Mouse (Mus musculus) MEL (cell line): ENCODE data around the gene Zfpl1. TPM values are rescaled to one million over a fixed set of nuclear protein-coding genes. Genes with fewer than 3 reads are reported as not detected.

ENCODE experiments used
- DNase-seq: peaks from one replicate; pipeline ENCODE4 v3.0.0; 2011; ENCODE audit warnings: low read depth, low spot score
- H3K27ac ChIP-seq: 2 replicates; pipeline ENCODE4 v1.5.1; 2012; ENCODE audit warnings: low read depth, mild to moderate bottlenecking, control low read depth, low read length, moderate library complexity; ENCODE audit not compliant: control insufficient read depth
- H3K27me3 ChIP-seq, 2 experiments: fragments of 150-350 bp in 1 of 2; sonication (generic) in 1 of 2; 2 replicates each; pipeline ENCODE4 v1.6.1; 2012; ENCODE audit warnings: low read length in 2 of 2, mild to moderate bottlenecking in 2 of 2, improper control_type of control experiment in 1 of 2, moderate library complexity in 1 of 2; ENCODE audit not compliant: insufficient read depth in 2 of 2, control insufficient read depth in 1 of 2
- H3K36me3 ChIP-seq, 2 experiments: 2 replicates each; pipeline ENCODE4 v1.6.1; 2012 to 2014; ENCODE audit warnings: low read length in 2 of 2, improper control_type of control experiment in 1 of 2, inconsistent platforms in 1 of 2, mild to moderate bottlenecking in 1 of 2; ENCODE audit not compliant: insufficient read depth in 2 of 2, control insufficient read depth in 1 of 2
- H3K4me1 ChIP-seq, 2 experiments: fragments of 150-350 bp in 1 of 2; sonication (generic) in 1 of 2; 2 replicates each; pipeline ENCODE4 v1.6.1; 2012; ENCODE audit warnings: low read length in 2 of 2, improper control_type of control experiment in 1 of 2, mild to moderate bottlenecking in 1 of 2; ENCODE audit not compliant: insufficient read depth in 2 of 2, control insufficient read depth in 1 of 2
- H3K4me3 ChIP-seq, 2 experiments: fragments of 150-350 bp in 1 of 2; sonication (generic) in 1 of 2; 2 replicates each; pipeline ENCODE4 v1.5.1; 2012; ENCODE audit warnings: low read depth in 2 of 2, low read length in 2 of 2, mild to moderate bottlenecking in 2 of 2, moderate library complexity in 2 of 2, control low read depth in 1 of 2, improper control_type of control experiment in 1 of 2; ENCODE audit not compliant: control insufficient read depth in 1 of 2, insufficient read depth in 1 of 2
- H3K79me2 ChIP-seq: 2 replicates; pipeline ENCODE4 v1.6.1; 2012; ENCODE audit warnings: mild to moderate bottlenecking, low read length, moderate library complexity; ENCODE audit not compliant: control insufficient read depth, poor library complexity, insufficient read depth
- H3K9ac ChIP-seq: 2 replicates; pipeline ENCODE4 v1.6.1; 2012; ENCODE audit warnings: low read depth, mild to moderate bottlenecking, control low read depth, low read length, moderate library complexity; ENCODE audit not compliant: control insufficient read depth, poor library complexity, severe bottlenecking
- H3K9me3 ChIP-seq: fragments of 150-350 bp; sonication (generic); replicated peaks from 2 replicates; pipeline ENCODE4 v1.6.1; 2012; ENCODE audit warnings: mild to moderate bottlenecking, low read length, improper control_type of control experiment, moderate library complexity; ENCODE audit not compliant: insufficient read depth
- JUND ChIP-seq: IDR thresholded peaks from 2 replicates; pipeline ENCODE4 v1.6.1; 2011; ENCODE audit warnings: low read depth, mild to moderate bottlenecking, improper control_type of control experiment, low read length
- MAFK ChIP-seq: IDR thresholded peaks from 2 replicates; pipeline ENCODE4 v1.6.1; 2011; ENCODE audit warnings: low read depth, mild to moderate bottlenecking, low read length, improper control_type of control experiment, borderline replicate concordance
- MAX ChIP-seq: IDR thresholded peaks from 2 replicates; pipeline ENCODE4 v1.6.1; 2011; ENCODE audit warnings: low read length, improper control_type of control experiment
- MAZ ChIP-seq: IDR thresholded peaks from 2 replicates; pipeline ENCODE4 v1.6.1; 2012; ENCODE audit warnings: low read depth, mild to moderate bottlenecking, inconsistent platforms, low read length, improper control_type of control experiment
- MYC ChIP-seq: IDR thresholded peaks from 2 replicates; pipeline ENCODE4 v1.6.1; 2011; ENCODE audit warnings: low read depth, mild to moderate bottlenecking, low read length, improper control_type of control experiment, moderate library complexity
- NELFE ChIP-seq: IDR thresholded peaks from 2 replicates; pipeline ENCODE4 v1.6.1; 2011; ENCODE audit warnings: low read depth, low read length, improper control_type of control experiment
- POLR2A ChIP-seq, 2 experiments: IDR thresholded peaks; 2 replicates each; pipeline ENCODE4 v1.6.1; 2011 to 2012; ENCODE audit warnings: low read length in 2 of 2, mild to moderate bottlenecking in 2 of 2, control low read depth in 1 of 2, improper control_type of control experiment in 1 of 2, low read depth in 1 of 2, moderate library complexity in 1 of 2; ENCODE audit not compliant: control insufficient read depth in 1 of 2, insufficient read depth in 1 of 2, poor library complexity in 1 of 2
- SIN3A ChIP-seq: IDR thresholded peaks from 2 replicates; pipeline ENCODE4 v1.6.1; 2012; ENCODE audit warnings: low read length, improper control_type of control experiment, inconsistent platforms
- TBP ChIP-seq: IDR thresholded peaks from 2 replicates; pipeline ENCODE4 v1.8.0; 2011; ENCODE audit warnings: low read depth, low read length, improper control_type of control experiment
- TCF12 ChIP-seq: IDR thresholded peaks from 2 replicates; pipeline ENCODE4 v1.6.1; 2014; ENCODE audit warnings: low read depth, mild to moderate bottlenecking, inconsistent platforms, low read length, improper control_type of control experiment, moderate library complexity
- UBTF ChIP-seq: IDR thresholded peaks from 2 replicates; pipeline ENCODE4 v1.6.1; 2012; ENCODE audit warnings: low read depth, mild to moderate bottlenecking, inconsistent platforms, low read length, improper control_type of control experiment, moderate library complexity, borderline replicate concordance; ENCODE audit not compliant: insufficient read depth
- USF1 ChIP-seq: IDR thresholded peaks from 2 replicates; pipeline ENCODE4 v1.6.1; 2014; ENCODE audit warnings: low read depth, mild to moderate bottlenecking, inconsistent platforms, low read length, improper control_type of control experiment, moderate library complexity
- ZC3H11A ChIP-seq: IDR thresholded peaks from 2 replicates; pipeline ENCODE4 v1.6.1; 2012; ENCODE audit warnings: low read depth, mild to moderate bottlenecking, inconsistent platforms, low read length, improper control_type of control experiment
- ZMIZ1 ChIP-seq: IDR thresholded peaks from 2 replicates; pipeline ENCODE4 v1.6.1; 2012; ENCODE audit warnings: low read depth, mild to moderate bottlenecking, inconsistent platforms, low read length, improper control_type of control experiment, moderate library complexity
- polyA plus RNA-seq, 2 experiments: library from polyadenylated mRNA; stranded (reverse) in 1 of 2; unstranded in 1 of 2; fragments of >175 nt in 1 of 2; fragments of >200 nt in 1 of 2; gene quantifications; 2 replicates each; pipeline versions ENCODE4 v1.2.1 to v1.2.4; 2012; ENCODE audit warnings: low replicate concordance in 2 of 2, low read depth in 1 of 2; ENCODE audit not compliant: insufficient read length in 2 of 2, insufficient read depth in 1 of 2, missing spikeins in 1 of 2
- total RNA-seq: library from RNA; depleted of rRNA; stranded (reverse); fragments of 300-350 nt; gene quantifications from 2 replicates; pipeline ENCODE4 v1.2.3, GENCODE M21; 2012

The Zfpl1 gene
- total and polyA plus RNA-seq, 3 experiments = 40.1 to 56.4 TPM; not detected in 1

GRCm38 (mm10) chr19:6117986-6118676 is 33.4 kb upstream of the Zfpl1 start, which contains the start of gene Sac3d1 (continued):
- TF ChIP-seq MAZ = no peak
- no peak for TF ChIP-seq ZC3H11A
- TF ChIP-seq MYC = peak; percentile 89
- no peak for TF ChIP-seq UBTF
- peak; percentile 98 for TF ChIP-seq NELFE
- peak; percentile 88 for TF ChIP-seq ZMIZ1
- TF ChIP-seq JUND = no peak
- TF ChIP-seq USF1 = peak; percentile 36
- peak; percentile 54; the same call in 1 of the 2 replicates for TF ChIP-seq TCF12
- peak; percentile 87 for TF ChIP-seq SIN3A
- TF ChIP-seq POLR2A (IDR thresholded peaks at IDR 0.05; ENCODE audit: control insufficient read depth in 1 of 2, insufficient read depth in 1 of 2, low read depth in 1 of 2, low read length in 2 of 2, poor library complexity in 1 of 2) = peak; percentile 97 to 99

- Histone ChIP-seq H3K9ac (peak overlapping the region; percentile 88), H3K36me3 (peaks cover 0 to 10% of the 10 kb centered on the region in 2 experiments; a peak in 2 of 4 replicates), H3K4me1 (peaks cover 2 to 10% of the 10 kb centered on the region in 2 experiments; a peak in 2 of 4 replicates), H3K79me2 (peaks cover 22% of the 10 kb centered on the region), H3K4me3 (peak overlapping the region; percentile 74 to 91), H3K27me3 (no peaks in the 10 kb centered on the region), H3K9me3 (no peaks in the 10 kb centered on the region), H3K27ac (peak overlapping the region; percentile 88)
- peak; percentile 53 for DNase-seq
- TF ChIP-seq TCF12 = 0 out of 2 replicates have a peak, but pooled peaks have one; percentile 10
- TF ChIP-seq MAFK = no peak
- 0 out of 2 replicates have a peak, but pooled peaks have one; percentile 36 for TF ChIP-seq SIN3A
- 0 out of 2 replicates have a peak, but pooled peaks have one; percentile 16 for TF ChIP-seq MAX
- TF ChIP-seq ZC3H11A = no peak
- no peak for TF ChIP-seq TBP
Observed at GRCm38 (mm10) chr19:6117346-6117985, 32.7 kb upstream of the Zfpl1 start.
